Mouse (Mus musculus) C2C12 (cell line): ENCODE measurements at regions not wholly inside any gene's neighbourhood (a gene's known extent, or its start where the extent isn't known, plus 50 kb on each side); places are given as distances from the start of the nearest gene placed in this dataset.

Experiments used
- CTCF ChIP-seq: IDR thresholded peaks from one replicate; pipeline ENCODE4 v1.5.1; 2011; ENCODE audit not compliant: control insufficient read depth, insufficient read depth, insufficient read length
- FOSL1 ChIP-seq: IDR thresholded peaks from one replicate; pipeline ENCODE4 v1.8.0; 2011; ENCODE audit warnings: mild to moderate bottlenecking, low read length; ENCODE audit not compliant: poor library complexity, insufficient read depth, severe bottlenecking

DNA sequence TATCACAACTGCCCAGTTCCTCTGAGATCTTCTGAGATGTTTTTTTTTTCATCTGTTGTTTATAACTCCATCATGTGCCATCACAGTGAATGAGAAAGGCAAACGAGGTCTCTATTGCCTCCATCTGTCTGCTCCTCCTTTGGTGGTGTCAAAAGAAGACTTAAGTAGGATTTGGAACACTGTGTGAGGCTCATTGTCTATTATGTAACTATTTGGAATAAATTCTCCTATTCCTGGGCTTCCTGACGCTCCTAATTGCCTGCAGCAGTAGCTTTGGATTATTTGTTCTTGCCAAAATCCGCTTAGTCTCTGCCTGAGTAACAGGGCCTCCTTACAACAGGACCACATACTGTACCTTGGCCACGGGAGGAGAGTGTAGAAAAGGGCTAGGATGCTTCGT is 244.7 kb upstream of the Prkd1 start:
- TF ChIP-seq CTCF (no peak), FOSL1 (no peak)
